Mouse (Mus musculus): ENCODE data around the gene Chrna3.

The Chrna3 gene

DNA sequence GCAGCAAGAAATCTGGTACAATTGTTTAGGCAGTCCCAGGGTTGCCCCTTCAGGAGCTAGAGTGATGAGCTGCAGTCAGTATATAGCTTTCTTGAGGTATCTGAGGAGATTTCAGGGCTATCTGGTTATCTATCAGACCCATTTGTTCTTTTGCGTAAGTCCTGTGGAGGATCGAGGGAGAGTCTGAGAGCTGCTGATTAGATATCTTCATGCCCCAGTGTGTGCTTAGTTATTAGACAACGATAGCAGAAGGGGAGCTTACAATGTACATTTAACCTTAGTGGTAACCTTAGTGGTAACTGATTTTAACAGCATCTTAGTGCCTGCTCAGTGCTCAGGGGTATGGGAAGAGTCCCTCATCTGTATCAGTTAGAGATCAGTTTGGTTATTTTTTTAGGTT is 30.7 kb downstream of the Chrna3 start:
- no peak for DNase-seq (ENCODE audit: low spot score)

DNA sequence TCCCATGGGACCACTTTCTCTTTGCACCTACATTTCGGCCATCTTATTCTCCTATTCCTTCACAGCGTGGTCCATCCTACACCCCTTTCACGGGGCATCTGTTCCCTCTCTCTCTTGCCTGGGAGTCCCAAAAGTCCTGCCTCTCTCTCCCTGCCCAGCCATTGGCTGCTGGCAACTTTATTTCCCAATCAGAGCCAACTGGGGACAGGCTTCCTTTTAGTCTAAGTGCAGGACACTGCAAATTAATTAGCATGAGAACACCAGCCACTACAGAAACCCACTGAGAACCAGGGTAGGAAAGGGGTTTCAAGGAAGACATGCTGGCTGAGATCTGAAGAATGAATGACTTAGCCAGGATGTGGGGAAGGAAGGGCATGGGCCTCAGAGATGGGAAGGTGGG is 32.0 kb downstream of the Chrna3 start:
- no peak for DNase-seq (ENCODE audit: low spot score)

DNA sequence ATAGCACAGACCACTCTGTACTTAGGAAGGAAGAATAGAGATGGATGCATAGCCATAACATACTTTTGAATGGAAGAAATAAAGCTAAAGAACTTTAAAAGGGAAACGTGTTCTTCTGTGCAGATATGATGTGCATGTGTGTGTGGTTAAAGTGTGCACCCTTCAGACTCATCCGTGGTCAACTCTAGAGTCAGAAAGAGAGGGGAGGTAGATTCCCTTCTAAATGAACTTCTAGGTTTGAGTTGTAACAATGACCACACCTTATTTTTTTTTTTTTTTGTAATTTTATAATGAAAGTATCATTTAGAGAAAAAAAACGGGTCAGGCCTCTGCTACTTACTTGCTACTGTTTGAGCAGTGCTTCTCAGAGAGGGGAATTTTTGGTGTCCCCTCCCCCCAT is 36.0 kb downstream of the Chrna3 start:
- no peak for DNase-seq (ENCODE audit: low spot score)

DNA sequence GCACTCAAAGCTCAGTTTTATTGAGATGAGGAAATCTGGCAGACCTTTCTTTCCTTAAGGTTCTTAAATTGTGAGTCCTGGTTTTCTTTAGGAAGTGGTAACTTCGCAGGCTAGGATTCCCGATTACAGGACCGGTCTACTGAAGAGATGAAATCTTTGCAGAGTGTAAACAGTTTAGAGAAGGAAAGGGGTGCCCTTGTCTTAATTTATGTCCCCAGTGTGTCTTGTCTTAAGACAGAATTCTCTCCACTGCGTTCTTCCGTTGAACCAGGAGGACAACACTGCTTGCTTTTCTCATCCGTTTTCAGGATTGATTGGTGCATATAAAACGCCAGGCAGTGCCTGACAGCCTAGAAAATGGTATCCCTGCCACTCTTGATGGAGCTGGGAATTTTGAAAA is 44.0 kb downstream of the Chrna3 start:
- DNase-seq (ENCODE audit: low spot score) = no peak

DNA sequence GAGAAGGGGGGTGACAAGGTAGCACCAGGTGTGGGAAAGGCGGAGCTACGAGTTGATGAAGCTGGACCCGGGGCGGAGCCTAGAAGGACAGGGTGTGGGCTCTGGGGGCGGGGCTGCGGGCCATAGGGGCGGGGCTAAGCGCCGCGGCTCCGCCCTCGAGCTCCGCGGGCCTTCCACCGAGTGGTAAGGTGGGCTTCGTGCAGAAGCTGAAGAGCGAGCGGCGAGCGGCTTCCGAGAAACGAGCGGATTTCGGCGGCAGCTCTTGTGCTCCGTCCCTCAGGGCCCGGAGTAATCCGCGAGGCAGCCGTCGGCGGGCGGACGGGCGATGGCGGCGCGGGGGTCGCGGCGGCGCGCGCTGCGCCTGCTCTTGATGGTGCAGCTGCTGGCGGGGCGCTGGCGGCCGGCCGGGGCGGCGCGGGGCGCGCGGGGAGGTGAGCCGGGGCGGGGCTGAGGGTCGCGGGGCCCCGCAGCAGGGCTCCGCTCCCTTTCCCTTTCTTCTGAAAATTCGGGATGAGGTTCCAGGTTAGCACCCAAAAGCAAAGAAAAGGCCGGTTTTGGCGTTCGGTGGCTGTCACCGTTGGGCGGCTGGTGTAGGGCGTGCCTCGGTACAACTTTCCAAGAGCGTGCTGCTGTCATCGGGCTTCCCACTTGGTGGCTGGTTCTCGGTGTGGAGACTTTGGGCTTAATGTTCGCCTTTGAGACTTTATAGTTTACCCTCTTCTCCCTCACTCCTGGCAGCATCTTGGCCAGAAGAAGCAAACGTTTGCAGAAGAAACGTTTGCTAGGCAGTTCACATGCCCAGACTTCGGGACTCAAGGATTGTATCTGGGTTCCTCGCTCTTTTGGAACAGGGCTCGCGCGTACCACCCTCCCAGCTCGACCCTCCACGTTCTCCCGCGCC is 44.8 kb downstream of the Chrna3 start:
- peak; percentile 20 for DNase-seq (ENCODE audit: low spot score)

DNA sequence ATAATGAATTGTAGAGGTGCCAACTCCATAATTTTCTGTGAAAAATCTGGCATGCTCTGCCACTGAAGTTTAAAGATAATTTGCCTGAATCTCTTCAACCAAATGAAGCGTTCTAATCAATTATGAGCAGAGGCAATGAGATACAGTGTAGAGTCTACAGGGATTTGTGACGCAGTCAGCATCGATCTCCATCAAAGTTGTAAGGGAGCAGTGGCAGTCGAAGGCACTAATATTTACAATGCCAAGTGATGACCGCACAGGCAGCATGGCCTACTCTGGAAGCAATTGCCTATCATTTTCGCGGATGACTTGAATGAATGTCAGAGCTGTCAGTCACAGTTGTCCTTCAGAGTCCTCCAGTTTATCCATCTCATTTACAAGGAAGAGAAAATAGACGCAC is 45.7 kb downstream of the Chrna3 start, which contains the start of gene Chrna5:
Chrna5 (plus strand) TSS at position 207 of the 400 bp plus-strand sequence.
- no peak for DNase-seq (ENCODE audit: low spot score)

DNA sequence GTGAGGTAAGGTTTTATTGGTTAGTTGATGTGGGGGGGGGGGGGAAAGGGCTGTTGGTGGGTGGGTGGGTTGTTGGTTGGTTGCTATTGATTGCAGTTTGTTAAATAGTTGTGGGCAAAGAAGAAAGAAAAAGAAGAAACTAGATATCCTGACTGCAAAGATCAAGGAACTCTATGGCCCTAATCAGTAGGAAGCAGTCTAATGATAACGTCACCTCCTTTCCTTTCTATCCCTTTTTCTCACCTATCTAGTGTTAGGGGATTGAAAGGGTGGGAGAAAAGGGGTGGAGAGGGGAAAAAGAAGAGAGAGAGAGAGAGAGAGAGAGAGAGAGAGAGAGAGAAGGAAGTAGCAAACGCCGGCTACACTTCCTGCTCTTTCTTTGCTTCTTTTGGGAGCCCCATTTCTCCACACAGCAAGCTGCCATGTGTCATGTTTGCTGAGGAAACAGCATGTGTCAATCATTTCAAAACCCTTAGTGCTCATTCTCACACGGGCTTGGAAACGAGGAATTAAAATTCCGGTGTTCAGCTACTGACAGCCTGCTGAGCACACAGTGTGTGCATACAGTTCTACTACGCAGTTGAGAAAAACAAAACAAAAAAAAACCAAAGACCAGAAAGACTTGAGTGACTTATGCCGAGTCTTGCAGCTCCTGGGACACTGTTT is 56.3 kb downstream of the Chrna3 start:
- DNase-seq (ENCODE audit: low spot score) = no peak

DNA sequence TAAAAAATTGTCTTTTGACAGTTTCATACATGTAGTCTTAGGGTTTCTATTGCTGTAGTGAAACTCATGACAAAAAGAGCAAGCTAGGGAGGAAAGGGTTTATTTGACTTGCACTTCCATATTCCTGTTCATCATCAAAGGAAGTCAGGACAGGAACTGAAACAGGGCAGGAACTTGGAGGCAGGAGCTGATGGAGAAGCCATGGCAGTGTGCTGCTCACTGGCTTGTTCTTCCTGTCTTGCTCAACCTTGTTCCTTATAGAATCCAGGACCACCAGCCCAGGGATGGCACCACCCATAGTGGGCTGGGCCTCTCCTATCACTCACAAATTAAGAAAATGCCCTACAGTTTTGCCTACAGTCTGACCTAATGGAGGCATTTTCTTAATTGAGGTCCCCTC is 62.7 kb downstream of the Chrna3 start:
- no peak for DNase-seq (ENCODE audit: low spot score)

DNA sequence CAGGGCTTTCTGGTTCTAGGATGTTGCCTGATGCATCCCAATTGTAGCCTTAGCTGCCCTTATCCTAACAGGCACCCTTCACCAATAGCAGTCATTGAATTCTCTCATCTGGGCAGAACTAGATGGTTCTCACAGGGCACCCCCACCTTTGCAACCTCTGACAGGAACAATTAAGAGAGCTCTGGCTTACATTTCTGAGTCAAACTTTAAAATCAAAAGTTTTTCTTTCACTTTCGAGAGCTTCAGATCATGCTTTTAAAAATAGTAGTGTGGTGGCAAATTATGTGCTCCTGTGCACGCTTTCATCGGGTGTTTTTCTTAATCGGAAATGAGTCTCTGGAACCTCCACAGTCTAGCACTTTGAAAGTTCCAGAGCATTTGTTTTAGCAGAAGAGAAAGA is 65.3 kb downstream of the Chrna3 start:
- DNase-seq (ENCODE audit: low spot score) = no peak
